Mouse (Mus musculus) right cerebral cortex, adult 18-20 months (tissue): ENCODE results near the gene H2al1c.
A peak's percentile ranks its signal among the peaks of the same experiment; 100 is the strongest.
"Not testable (repeated sequence)": the region's sequence is repeated elsewhere in the genome, so short reads cannot be mapped to it uniquely, and the experiment has no call there.

Source experiments
- DNase-seq: peaks from one replicate; pipeline ENCODE4 v3.0.0; 2022; ENCODE audit warnings: mixed read lengths

H2al1c gene

GRCm38 (mm10) chrX:11305355-11305754 is at the start of gene H2al1c:
H2al1c (plus strand) TSS chrX:11305655.
- not testable (repeated sequence) for DNase-seq

GRCm38 (mm10) chrX:11264918-11265317 is 40.5 kb upstream of the H2al1c start:
- DNase-seq: no peak

- peak; percentile 8 for DNase-seq
Observed at GRCm38 (mm10) chrX:11267791-11268190, 37.7 kb upstream of the H2al1c start.

GRCm38 (mm10) chrX:11269074-11269473 is 36.4 kb upstream of the H2al1c start:
- peak; percentile 13 for DNase-seq

GRCm38 (mm10) chrX:11273190-11273589 is 32.3 kb upstream of the H2al1c start:
- DNase-seq: no peak

- no peak for DNase-seq
Observed at GRCm38 (mm10) chrX:11277083-11277482, 28.4 kb upstream of the H2al1c start.

- peak; percentile 3 for DNase-seq
Observed at GRCm38 (mm10) chrX:11280741-11281140, 24.7 kb upstream of the H2al1c start.

- DNase-seq: no peak
Observed at GRCm38 (mm10) chrX:11288306-11288882, 17.1 kb upstream of the H2al1c start.

- DNase-seq: no peak
Observed at GRCm38 (mm10) chrX:11289244-11289643, 16.2 kb upstream of the H2al1c start.

- not testable (repeated sequence) for DNase-seq
Observed at GRCm38 (mm10) chrX:11298957-11299356, 6.5 kb upstream of the H2al1c start, which contains the start of gene H2al1a. H2al1a (plus strand) TSS chrX:11299257.

- DNase-seq: not testable (repeated sequence)
Observed at GRCm38 (mm10) chrX:11302132-11302531, 3.3 kb upstream of the H2al1c start, which contains the start of gene H2al1b. H2al1b (plus strand) TSS chrX:11302432.

GRCm38 (mm10) chrX:11308524-11308923 is 3.1 kb downstream of the H2al1c start, which contains the start of gene H2al1d:
H2al1d (plus strand) TSS chrX:11308824.
- DNase-seq: not testable (repeated sequence)

GRCm38 (mm10) chrX:11311634-11312033 is 6.2 kb downstream of the H2al1c start, which contains the start of gene H2al1e:
H2al1e (plus strand) TSS chrX:11311934.
- DNase-seq: not testable (repeated sequence)

GRCm38 (mm10) chrX:11314858-11315257 is 9.4 kb downstream of the H2al1c start, which contains the start of gene H2al1f:
H2al1f (plus strand) TSS chrX:11315158.
- DNase-seq: not testable (repeated sequence)

- not testable (repeated sequence) for DNase-seq
Observed at GRCm38 (mm10) chrX:11317956-11318355, 12.5 kb downstream of the H2al1c start, which contains the start of gene H2al1g. H2al1g (plus strand) TSS chrX:11318256.

GRCm38 (mm10) chrX:11321192-11321591 is 15.7 kb downstream of the H2al1c start, which contains the start of gene H2al1h:
H2al1h (plus strand) TSS chrX:11321492.
- DNase-seq: not testable (repeated sequence)

- DNase-seq: not testable (repeated sequence)
Observed at GRCm38 (mm10) chrX:11324359-11324758, 18.9 kb downstream of the H2al1c start, which contains the start of gene H2al1i. H2al1i (plus strand) TSS chrX:11324659.

GRCm38 (mm10) chrX:11327522-11327921 is 22.1 kb downstream of the H2al1c start, which contains the start of gene H2al1j:
H2al1j (plus strand) TSS chrX:11327822.
- not testable (repeated sequence) for DNase-seq

GRCm38 (mm10) chrX:11345762-11346161 is 40.3 kb downstream of the H2al1c start:
- DNase-seq: peak; percentile 6

- DNase-seq: no peak
Observed at GRCm38 (mm10) chrX:11346756-11347155, 41.3 kb downstream of the H2al1c start.
